Mouse (Mus musculus) left cerebral cortex, postnatal 36 days (tissue): ENCODE data around the gene Lrrc18. TPM values are rescaled to one million over a fixed set of nuclear protein-coding genes. Genes with fewer than 3 reads are reported as not detected.

Source experiments
- DNase-seq, 2 experiments: peaks; one replicate each; pipeline ENCODE4 v3.0.0; 2021 to 2022; ENCODE audit warnings: low spot score in 2 of 2, mixed read lengths in 1 of 2
- intact Hi-C: fragments of 180-260 bp; cut with DNase I; formaldehyde crosslinking; loops from one replicate; pipeline ENCODE4 v1.15.1; 2025
- total RNA-seq, 2 experiments: library from RNA; stranded (reverse); gene quantifications; 2 replicates each; pipeline ENCODE4 v1.2.3; 2021

Gene Lrrc18
- under 1 TPM; 0.37 to 0.43 TPM for total RNA-seq

GRCm38 (mm10) chr14:32991082-32991481, at the start of gene Lrrc18:
Gene Lrrc18 (plus strand): TSS chr14:32991382.
- intact Hi-C loops = no loop called here

GRCm38 (mm10) chr14:32947512-32947911, 43.7 kb upstream of the Lrrc18 start:
- intact Hi-C loops = no loop called here
- DNase-seq = peak; percentile 39 to 56

More at GRCm38 (mm10) chr14:32991082-32991481, at the start of gene Lrrc18:
- DNase-seq = no peak

DNA sequence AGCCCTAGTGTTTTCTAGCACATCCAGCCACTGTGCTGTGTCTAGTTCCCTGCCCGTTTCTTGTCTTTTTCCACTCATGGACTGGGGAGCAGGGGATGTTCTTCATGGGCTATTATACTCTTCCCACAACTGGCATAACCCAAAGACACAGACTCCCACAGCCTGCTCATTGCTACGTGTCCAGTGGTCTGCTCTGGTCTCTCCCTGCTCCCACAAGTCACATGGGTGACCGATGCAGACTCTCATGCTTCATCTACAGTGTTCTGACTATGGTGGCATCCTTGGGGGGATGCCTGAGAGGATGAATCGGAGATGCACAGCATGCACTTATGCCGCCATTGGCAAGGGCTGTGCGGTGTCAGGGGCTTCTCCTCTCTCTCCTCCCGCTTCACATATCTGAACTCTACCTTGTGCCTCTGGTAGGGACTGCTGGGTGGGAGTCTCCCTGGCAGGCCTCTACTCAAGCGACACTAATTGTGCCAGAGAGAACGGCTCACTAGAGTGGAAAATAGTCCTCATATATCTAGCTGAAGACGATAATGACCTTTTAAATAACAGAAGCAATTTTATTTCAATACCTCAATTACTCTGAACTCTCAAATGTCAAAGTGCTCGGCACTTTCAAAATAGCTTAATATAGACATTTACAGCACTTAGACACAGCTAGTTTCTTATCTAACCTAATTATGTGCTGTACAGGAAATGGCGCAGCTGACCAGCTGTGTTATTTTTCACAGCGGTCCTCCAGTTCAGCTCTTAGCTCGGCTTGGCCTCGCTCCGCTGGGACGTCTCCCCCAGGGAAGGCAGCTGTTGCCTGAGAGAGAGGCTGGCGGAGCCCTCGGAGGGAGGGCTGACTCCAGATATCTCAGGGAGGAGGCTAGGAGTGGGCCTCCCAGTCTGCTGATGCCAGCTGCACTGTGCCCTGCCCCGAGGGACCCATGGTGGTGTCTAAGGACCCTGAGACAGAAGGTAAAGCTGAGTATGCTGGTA, 40.6 kb upstream of the Lrrc18 start:
- intact Hi-C loops = no loop called here
- DNase-seq = peak in 1 of 2 experiments; percentile 10

DNA sequence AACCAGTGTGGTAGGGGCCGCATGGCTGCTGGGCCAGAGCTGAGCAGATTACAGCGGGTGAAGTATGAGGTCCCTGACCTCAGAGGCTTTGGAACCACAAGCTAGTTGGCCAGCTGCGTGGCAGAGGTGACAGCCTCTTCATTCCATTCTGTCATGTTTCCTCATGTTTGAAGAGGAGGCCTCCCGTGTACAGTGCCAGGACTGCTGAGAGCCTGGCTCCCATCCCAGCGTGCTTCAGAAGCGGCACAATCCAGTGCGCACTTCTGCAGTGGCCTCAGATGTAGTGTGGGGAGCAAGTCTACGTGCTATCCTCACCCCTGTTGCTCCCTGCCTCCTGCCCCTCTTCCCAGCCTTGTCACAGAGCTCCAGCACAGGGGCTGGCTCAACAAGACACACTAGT, 34.7 kb upstream of the Lrrc18 start:
- intact Hi-C loops = no loop called here
- no peak for DNase-seq

GRCm38 (mm10) chr14:32958671-32959070, 32.5 kb upstream of the Lrrc18 start:
- intact Hi-C loops = no loop called here
- no peak for DNase-seq

- intact Hi-C loops = loop anchor here (5.0 to 10.0 kb wide), 3 partner anchors 188 to 353 kb away; no protein-coding TSS in a partner anchor
- peak; percentile 61 to 70 for DNase-seq
These were observed 30.7 kb upstream of the Lrrc18 start for GRCm38 (mm10) chr14:32960481-32960880.

DNA sequence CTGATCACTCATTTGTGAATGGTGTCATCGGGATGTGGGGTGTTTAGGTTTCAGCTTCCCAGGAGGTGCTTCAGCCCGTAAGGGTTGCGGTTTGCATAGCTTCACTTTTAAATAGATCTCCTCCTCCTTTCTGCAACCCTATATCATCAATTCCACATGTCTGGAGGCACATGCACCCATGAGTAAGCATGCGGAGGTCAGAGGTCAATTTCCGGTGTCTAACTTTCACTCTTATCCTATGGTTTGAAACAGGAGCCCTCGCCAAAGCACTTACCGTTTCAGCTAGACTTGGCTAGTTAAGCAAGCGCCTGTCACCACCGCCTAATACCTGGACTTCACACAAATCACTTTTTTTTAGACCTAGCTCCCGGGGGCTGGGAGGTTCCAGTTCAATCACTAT, 26.4 kb upstream of the Lrrc18 start:
- no peak for DNase-seq
- intact Hi-C loops = loop anchor here (5.0 to 10.0 kb wide), 3 partner anchors 192 to 357 kb away; no protein-coding TSS in a partner anchor

GRCm38 (mm10) chr14:32970700-32971099, 20.5 kb upstream of the Lrrc18 start:
- intact Hi-C loops = no loop called here
- no peak for DNase-seq

DNA sequence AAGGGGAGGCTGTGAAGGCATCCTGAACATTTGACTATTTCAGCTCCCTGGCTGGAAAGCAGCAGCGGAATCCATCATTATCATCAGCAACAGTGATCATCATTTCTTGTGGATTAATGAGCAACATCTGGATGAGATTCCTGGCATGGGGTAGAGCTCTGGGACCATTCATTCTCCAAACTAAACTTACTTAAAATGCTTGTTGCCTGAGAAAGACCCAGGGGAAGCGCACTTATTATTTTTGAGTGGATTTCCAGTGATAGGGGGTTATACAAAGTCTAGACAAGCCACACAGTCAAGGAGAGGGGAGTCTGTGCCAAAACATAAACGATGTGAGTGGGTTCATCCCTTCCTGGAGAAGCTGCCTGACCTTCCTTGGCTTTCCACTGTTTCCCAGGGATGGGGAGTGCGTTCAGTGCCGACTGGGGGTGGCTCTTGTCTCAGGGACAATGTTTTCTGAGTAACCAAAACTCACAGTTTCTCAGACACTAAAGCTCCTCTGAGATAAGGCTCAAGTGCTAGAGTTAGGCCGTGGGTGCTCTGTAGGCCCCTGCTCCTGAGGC, 6.9 kb upstream of the Lrrc18 start:
- DNase-seq = no peak
- intact Hi-C loops = no loop called here

DNA sequence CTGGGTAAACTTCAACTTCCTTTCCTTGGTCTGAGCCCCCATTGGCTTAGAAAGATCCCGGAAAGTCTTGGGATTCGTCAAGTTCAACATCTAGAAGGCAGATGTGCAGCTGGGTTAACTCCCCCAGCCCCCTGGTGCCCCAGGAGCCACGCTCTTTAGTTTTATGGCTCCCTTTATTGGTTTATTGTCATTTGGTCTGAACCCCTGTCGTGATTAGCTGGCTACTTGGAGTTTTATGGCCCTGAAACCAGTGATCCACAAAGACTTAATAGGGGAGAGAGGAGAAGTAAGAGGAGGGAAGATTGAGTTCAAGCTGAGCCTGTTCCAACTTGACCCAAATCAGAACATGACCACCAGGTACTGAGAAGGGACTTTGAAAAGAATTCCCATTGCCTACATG, 4.5 kb upstream of the Lrrc18 start:
- DNase-seq = no peak
- intact Hi-C loops = no loop called here

DNA sequence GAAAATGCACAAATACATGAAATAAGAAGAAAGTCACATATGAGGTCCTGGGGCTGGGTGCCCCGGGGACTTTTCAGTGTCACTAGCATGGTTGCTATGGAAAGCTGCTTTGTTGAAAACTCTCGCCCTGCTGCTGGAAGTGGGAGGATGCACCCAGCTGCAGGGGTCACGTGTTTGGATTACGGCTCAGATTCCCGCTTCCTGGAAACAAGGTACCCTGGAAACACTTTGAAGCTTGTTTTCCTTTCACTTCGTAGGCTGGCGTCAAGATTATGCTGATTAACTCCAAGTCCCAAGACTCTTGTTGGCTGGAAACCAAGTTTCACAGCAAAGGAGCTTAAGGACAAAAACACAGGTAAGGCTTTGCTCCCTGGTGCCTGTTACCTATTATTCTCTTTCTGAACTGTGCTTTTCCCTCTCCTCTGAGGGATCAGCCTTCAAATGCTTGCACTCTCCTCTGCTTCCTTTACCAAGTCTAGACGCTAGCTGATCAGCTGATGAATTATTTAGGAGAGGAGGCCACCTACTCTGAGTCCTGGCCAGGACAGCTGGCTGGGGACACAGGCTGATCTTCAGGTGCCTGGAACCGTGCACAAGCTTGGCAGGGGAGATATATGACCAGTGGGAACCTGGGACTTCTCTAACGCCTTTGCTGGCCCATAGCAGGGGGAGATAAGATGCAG, 3.9 kb downstream of the Lrrc18 start:
- intact Hi-C loops = no loop called here
- no peak for DNase-seq

DNA sequence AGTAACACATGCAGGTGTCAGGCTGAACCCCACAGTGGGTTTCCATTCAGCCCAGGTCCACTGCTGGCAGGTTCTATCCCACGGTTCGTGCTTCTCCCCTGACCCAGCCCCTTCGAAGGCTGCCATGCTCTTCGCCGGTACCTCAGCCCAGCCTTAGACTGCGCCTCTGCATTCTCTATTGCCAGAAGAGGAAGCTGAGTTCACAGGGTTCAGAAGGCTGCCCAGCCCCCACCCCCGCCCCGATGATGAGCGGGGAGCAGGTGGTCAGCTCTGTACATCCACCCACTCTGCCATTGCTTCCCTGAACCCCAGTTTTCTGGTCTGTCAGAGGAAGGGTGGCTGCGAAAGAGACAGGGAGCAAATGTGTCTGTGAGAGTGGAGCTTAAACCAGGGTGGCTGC, 8.3 kb downstream of the Lrrc18 start:
- intact Hi-C loops = no loop called here
- DNase-seq = no peak

- no peak for DNase-seq
These were observed 9.2 kb downstream of the Lrrc18 start for GRCm38 (mm10) chr14:33000112-33000979.

DNA sequence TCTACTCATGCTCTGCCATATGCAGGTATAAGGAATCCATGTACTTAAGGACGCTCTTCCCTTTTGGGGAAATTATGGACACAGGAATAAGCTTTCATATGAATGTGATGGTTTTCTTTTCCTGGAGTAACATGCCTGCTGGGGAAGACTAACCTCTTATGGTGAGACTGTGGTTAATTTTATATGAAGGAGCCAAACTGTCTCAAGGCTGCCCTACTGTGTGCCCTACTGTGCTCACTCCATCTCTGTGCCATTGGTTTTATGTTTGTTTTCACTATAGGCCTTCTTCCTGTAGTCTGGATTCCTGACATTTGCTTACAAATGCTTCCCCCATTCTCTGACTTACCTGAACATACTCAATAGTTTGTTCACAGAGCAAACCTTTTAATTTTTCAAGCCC, 13.9 kb downstream of the Lrrc18 start:
- no peak for DNase-seq
- intact Hi-C loops = no loop called here

More at GRCm38 (mm10) chr14:33000112-33000979, 9.2 kb downstream of the Lrrc18 start:
- intact Hi-C loops = no loop called here

- intact Hi-C loops = no loop called here
- DNase-seq = no peak
These were observed 16.5 kb downstream of the Lrrc18 start for GRCm38 (mm10) chr14:33007638-33008037.

DNA sequence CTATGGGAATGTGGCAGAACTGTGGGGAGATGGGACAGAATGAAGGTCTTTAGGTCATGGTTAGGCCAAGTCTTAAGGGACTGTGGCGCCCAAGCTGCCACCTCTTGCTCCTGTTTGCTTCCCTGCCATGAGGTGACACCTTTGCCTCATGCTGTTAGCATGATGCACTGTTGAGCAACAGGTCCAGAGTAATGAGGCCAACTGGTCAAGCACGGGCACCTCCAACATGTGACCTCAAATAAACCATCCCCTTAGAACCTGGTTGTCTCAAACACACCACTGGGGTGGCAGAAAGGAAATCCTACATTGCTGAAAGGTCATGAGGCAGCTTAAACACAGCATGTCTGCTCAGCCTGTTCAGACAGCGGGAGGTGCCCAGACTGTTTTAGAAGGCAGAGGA, 27.9 kb downstream of the Lrrc18 start:
- intact Hi-C loops = no loop called here
- no peak for DNase-seq

DNA sequence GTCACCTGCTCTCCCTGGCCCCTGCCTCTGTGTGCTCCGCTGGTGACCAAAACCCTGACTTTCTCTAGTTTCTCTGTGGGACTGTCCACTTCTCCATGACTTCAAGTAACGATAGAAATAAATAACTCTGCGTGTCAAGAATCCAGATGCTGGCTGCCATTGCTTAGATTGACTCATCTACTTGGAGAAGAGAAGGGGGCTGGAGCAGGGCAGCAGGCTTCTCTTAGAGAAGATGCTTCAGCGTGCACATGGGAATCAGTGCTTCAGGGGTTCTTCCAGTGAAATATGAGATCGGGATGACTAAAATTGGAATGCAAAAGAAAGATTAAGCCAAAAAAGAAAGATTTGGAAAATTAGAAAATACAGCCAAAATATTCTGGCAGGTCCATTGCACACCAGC, 28.4 kb downstream of the Lrrc18 start:
- DNase-seq = no peak
- intact Hi-C loops = no loop called here

DNA sequence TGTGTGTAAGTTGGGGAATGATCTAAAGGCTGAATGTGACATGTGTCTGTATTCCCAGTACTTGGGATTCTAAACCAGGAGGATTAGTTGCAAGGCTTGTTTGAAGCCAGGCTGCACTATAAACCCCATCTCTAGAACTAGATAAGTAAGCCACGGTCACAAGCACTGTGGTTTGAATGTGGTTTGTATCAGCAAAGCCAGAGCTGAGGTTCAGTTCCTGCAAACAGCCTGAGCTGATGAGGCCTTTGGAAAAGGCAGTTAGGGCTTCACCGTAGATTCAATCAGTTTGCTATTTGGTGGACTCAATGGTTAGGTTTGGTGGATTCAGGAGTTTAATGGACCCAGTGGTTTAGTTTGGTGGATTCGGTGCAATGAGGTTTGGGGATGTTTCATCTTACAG, 39.7 kb downstream of the Lrrc18 start:
- intact Hi-C loops = no loop called here
- DNase-seq = no peak

DNA sequence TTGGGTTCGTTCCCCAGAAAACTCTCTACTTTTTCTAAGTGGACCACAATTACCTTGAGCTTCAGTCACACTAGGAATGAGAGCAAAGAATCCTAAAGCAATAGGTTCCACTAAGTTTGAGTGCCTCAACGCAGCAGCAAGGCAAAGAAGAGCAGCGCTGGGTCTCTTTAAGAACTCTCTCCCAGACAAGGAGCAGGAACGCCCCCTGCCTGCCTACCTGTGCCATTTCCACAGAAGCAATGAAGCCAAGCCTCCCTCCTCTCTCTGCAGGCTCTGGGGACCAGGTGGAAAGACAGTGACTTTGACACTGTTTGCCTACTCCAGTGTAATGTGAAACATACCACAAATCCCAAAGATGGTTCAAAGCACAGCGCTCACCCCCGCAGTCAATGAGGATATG, 42.2 kb downstream of the Lrrc18 start:
- intact Hi-C loops = no loop called here

More for the DNA sequence above, 42.2 kb downstream of the Lrrc18 start:
- DNase-seq = peak in 1 of 2 experiments; percentile 8
